Mouse (Mus musculus): ENCODE results near the gene Phpt1.

The Phpt1 gene

DNA sequence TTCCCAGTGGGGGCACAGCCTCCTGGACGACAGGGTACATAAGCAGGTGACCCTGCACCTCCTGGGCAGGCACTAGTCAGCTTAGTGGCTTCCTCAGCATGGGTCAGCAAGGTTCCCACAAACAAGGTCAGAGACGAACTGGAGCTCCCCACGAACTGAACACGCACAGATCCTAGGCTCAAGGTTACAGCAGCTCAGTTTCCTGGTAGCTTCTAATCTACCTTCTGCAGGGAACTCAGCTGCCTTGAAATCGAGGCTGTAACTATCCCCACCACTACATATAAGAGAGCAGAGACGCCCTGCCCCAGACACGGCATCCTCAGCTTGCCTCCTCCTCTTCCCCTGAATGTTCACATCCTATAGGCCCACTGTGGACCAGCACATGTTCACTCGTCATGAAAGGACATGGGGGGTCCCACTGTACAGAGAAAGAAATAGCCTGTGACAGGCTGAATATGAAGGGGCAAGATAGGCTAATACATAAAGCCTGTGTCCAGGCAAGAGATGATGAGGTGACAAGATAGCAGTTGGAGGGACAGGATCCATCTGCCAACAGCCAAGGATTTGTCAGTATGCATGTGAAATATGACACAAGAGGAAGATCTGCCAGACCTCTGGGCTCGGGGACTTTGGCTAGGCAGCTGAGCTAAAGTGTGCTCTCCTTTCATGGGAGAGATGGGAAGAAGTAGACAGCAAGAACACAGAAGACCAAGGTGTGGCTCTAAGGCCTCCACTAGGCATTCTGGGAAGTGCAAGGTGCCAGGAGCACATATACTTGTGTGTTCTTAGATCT lies 48.3 kb downstream of the Phpt1 start:
- in situ Hi-C loops (cut with MboI): no loop called here
